8 mouse cellular contexts compared by ENCODE assay signal in genomic region chr11:113981732-113982503, GRCm38 (mm10).
A peak's percentile ranks its signal among the peaks of the same experiment; 100 is the strongest.
DNase-seq lines count a peak whose midpoint lies in the region; ATAC-seq lines count a peak whose summit lies in the region.

No protein-coding gene starts in this region.

- no peaks in the 10 kb centered on the region for H3K27me3 ChIP-seq in lung, embryonic 16.5 days (ENCODE audit: control insufficient read depth, insufficient read depth, low read depth, low read length)
- no peaks in the 10 kb centered on the region for H3K27me3 ChIP-seq in hindbrain, embryonic 15.5 days
- no peaks in the 10 kb centered on the region for H3K27me3 ChIP-seq in stomach, embryonic 14.5 days (ENCODE audit: control insufficient read depth, insufficient read depth, low read length)

- H3K4me2 ChIP-seq in lung, embryonic 16.5 days (ENCODE audit: low read depth, low read length), result no peak overlapping the region
- H3K4me2 ChIP-seq in hindbrain, embryonic 15.5 days, result no peak overlapping the region
- H3K4me2 ChIP-seq in stomach, embryonic 14.5 days (replicated peaks; ENCODE audit: low read depth, low read length), result no peak overlapping the region

- peak; percentile 10 to 26 for DNase-seq in cerebellum, postnatal 25 days
- DNase-seq in cerebellum, adult 11 months, result no peak
- no peak for DNase-seq in lung, postnatal 25 days (ENCODE audit: low spot score)
- DNase-seq in ovary, adult 18-20 months (ENCODE audit: low spot score), result no peak
- DNase-seq in urinary bladder, postnatal 14 days (ENCODE audit: low spot score), result no peak

- peaks cover 20% of the 10 kb centered on the region for H3K4me1 ChIP-seq in lung, embryonic 16.5 days (replicated peaks; ENCODE audit: control insufficient read depth, insufficient read depth, low read length)
- H3K4me1 ChIP-seq in hindbrain, embryonic 15.5 days (replicated peaks), result peaks cover 37% of the 10 kb centered on the region
- peaks cover 25% of the 10 kb centered on the region for H3K4me1 ChIP-seq in stomach, embryonic 14.5 days (ENCODE audit: control insufficient read depth, insufficient read depth, low read length)

- no peak overlapping the region for H3K4me3 ChIP-seq in lung, embryonic 16.5 days (ENCODE audit: low read length)
- no peak overlapping the region for H3K4me3 ChIP-seq in hindbrain, embryonic 15.5 days
- H3K4me3 ChIP-seq in stomach, embryonic 14.5 days (ENCODE audit: low read depth, low read length), result no peak overlapping the region

- no peak overlapping the region for H3K27ac ChIP-seq in lung, embryonic 16.5 days (ENCODE audit: low read length)
- H3K27ac ChIP-seq in hindbrain, embryonic 15.5 days (replicated peaks), result peak overlapping the region; percentile 58; the same call in 1 of the 2 replicates
- H3K27ac ChIP-seq in stomach, embryonic 14.5 days (ENCODE audit: low read length), result no peak overlapping the region

- no peak overlapping the region for H3K9ac ChIP-seq in lung, embryonic 16.5 days (ENCODE audit: low read length)
- no peak overlapping the region for H3K9ac ChIP-seq in hindbrain, embryonic 15.5 days
- no peak overlapping the region for H3K9ac ChIP-seq in stomach, embryonic 14.5 days (replicated peaks; ENCODE audit: low read depth, low read length)

- no peaks in the 10 kb centered on the region for H3K9me3 ChIP-seq in lung, embryonic 16.5 days (ENCODE audit: control insufficient read depth, low read length)
- H3K9me3 ChIP-seq in hindbrain, embryonic 15.5 days, result no peaks in the 10 kb centered on the region
- H3K9me3 ChIP-seq in stomach, embryonic 14.5 days (ENCODE audit: control insufficient read depth, low read depth, low read length), result no peaks in the 10 kb centered on the region

- WGBS in lung, embryonic 16.5 days, result 25% methylated on average over 7 of the region's 7 CpGs
- 11% methylated on average over 7 of the region's 7 CpGs for WGBS in hindbrain, embryonic 15.5 days
- WGBS in stomach, embryonic 14.5 days, result 32% methylated on average over 7 of the region's 7 CpGs

- ATAC-seq in lung, embryonic 16.5 days (ENCODE audit: low read depth), result peak; percentile 72
- peak; percentile 88 for ATAC-seq in hindbrain, embryonic 15.5 days (ENCODE audit: low FRiP score, low read depth)
- peak; percentile 15; the same call in 1 of the 2 replicates for ATAC-seq in stomach, embryonic 14.5 days (ENCODE audit: insufficient number of reproducible peaks, insufficient read depth, low FRiP score, low read depth)

- no peaks in the 10 kb centered on the region for H3K36me3 ChIP-seq in lung, embryonic 16.5 days (ENCODE audit: control insufficient read depth, insufficient read depth, low read length)
- no peaks in the 10 kb centered on the region for H3K36me3 ChIP-seq in hindbrain, embryonic 15.5 days
- H3K36me3 ChIP-seq in stomach, embryonic 14.5 days (ENCODE audit: control insufficient read depth, insufficient read depth, low read length), result no peaks in the 10 kb centered on the region

Comparison
In these comparisons a context has a peak if more than half of its experiments do, and no peak if none do; other contexts are left out.
1. DNase-seq: peak in cerebellum, postnatal 25 days (2 of 2); none in cerebellum, adult 11 months (single experiment), lung, postnatal 25 days (single experiment), ovary, adult 18-20 months (single experiment) and urinary bladder, postnatal 14 days (single experiment).
2. ATAC-seq: peak in every context shown above with its lines; median percentile 88 in hindbrain, embryonic 15.5 days; 72 in lung, embryonic 16.5 days; 15 in stomach, embryonic 14.5 days.